Mouse (Mus musculus): ENCODE data around the gene Eif2b2. TPM values are rescaled to one million over a fixed set of nuclear protein-coding genes. Genes with fewer than 3 reads are reported as not detected.

Gene Eif2b2
- polyA plus RNA-seq (2012; ENCODE audit: insufficient read depth, insufficient read length, low replicate concordance, missing spikeins), result not detected in 2 replicates

GRCm38 (mm10) chr12:85219236-85219904, at the start of gene Eif2b2:
Gene Eif2b2 (plus strand): TSS chr12:85219481.
- Histone ChIP-seq H3K27ac (ENCODE audit: insufficient read depth, low read depth, low read length) (peak within 1 kb of the TSS; percentile 74), H3K4me3 (ENCODE audit: insufficient read depth, low read depth, low read length) (peak within 1 kb of the TSS; percentile 94), H3K4me1 (ENCODE audit: control insufficient read depth, insufficient read depth, low read length) (peaks cover 6% of the 10 kb centered on the region)
- TF ChIP-seq CTCF (IDR thresholded peaks at IDR 0.05; ENCODE audit: insufficient read depth, low read depth, low read length) (no peak), POLR2A (IDR thresholded peaks at IDR 0.05; ENCODE audit: insufficient read depth, low read depth, low read length) (peak; percentile 85)
- WGBS, result under 1% methylated on average over 54 of the region's 54 CpGs

DNA sequence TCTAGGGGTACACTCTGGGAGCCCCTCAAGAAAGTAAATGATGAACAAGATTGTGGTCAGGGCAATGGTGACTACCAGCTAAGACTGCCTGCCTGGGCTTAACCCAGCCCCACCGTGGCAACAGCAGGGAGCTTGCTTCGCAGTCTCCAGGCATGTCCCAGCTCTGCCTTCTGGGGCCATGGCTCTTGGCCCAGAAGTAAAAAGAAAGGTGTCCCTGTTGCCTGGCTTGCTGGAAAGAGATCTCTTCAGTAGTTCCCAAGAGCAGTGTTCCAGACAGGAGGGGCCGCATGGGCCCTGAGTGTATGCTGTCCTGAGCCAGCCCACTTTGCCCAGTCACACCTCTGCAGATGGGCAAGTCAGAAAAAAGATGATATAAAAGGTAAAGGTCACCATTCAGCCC, 49.4 kb upstream of the Eif2b2 start:
- H3K27ac ChIP-seq (ENCODE audit: insufficient read depth, low read depth, low read length), result peak overlapping the region; percentile 23; the same call in 1 of the 2 replicates
- TF ChIP-seq CTCF (IDR thresholded peaks at IDR 0.05; ENCODE audit: insufficient read depth, low read depth, low read length) (no peak), POLR2A (IDR thresholded peaks at IDR 0.05; ENCODE audit: insufficient read depth, low read depth, low read length) (no peak)
- WGBS, result 36% methylated on average over 3 of the region's 3 CpGs
- no peak overlapping the region for H3K4me3 ChIP-seq (ENCODE audit: insufficient read depth, low read depth, low read length)
- peaks cover 13% of the 10 kb centered on the region for H3K4me1 ChIP-seq (ENCODE audit: control insufficient read depth, insufficient read depth, low read length)

DNA sequence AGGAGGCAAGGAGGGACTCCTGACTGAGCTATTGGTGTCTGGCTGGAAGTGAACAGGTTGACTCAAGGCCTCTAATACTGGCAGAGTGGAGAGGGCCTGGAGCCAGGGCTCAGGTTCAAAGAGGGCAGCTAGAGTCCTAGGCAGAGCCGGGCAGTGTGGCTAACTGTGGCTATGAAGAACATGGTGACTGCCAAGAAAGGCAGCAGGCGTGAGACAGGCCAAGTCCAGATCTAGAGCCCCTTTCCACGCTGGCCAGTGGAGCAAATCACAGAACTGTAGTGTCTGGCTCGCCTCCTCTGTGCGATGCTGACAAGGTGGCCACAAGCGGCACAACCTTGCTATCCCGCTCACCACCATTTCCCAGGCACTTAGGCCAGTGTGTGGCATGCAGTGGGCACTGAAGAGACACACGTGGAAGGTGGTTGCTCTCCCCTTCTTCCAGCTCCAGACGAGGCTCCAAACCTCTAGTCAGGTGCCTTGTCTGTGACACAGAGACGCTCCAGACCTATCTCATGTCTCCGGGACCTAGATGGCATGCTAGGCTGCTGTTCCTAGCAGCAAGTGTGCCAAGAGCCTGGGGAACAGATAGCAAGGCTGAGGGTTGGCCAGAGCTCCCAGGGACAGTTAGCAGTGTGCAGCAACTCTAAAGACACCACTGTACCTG, 48.9 kb upstream of the Eif2b2 start:
- 0 out of 2 replicates have a peak overlapping the region, but pooled peaks have one; percentile 23 for H3K27ac ChIP-seq (ENCODE audit: insufficient read depth, low read depth, low read length)
- 73% methylated on average over 11 of the region's 11 CpGs for WGBS

DNA sequence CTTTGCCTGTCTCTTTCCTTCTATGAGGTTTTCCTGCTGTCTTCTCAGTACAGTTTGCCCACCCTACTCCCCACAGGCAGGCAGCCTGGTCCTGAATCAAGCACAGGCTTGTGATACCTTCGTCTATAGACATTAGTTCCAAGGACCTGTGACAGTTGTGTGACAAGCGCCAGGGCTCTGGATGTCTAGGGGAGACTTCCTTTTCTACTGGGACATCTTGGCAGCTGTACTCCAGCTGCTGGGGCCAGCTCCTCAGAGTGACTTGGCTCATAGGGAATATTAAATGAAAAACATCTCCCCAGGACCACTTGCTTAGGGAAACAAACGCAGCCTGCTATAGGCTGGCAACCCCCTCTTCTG, 48.4 kb upstream of the Eif2b2 start:
- H3K4me1 ChIP-seq (ENCODE audit: control insufficient read depth, insufficient read depth, low read length), result peaks cover 23% of the 10 kb centered on the region
- H3K4me3 ChIP-seq (ENCODE audit: insufficient read depth, low read depth, low read length), result no peak overlapping the region
- 89% methylated on average over 3 of the region's 3 CpGs for WGBS
- no peak overlapping the region for H3K27ac ChIP-seq (ENCODE audit: insufficient read depth, low read depth, low read length)
- TF ChIP-seq CTCF (IDR thresholded peaks at IDR 0.05; ENCODE audit: insufficient read depth, low read depth, low read length), result no peak
- TF ChIP-seq POLR2A (IDR thresholded peaks at IDR 0.05; ENCODE audit: insufficient read depth, low read depth, low read length), result no peak

More for the DNA sequence above, 48.9 kb upstream of the Eif2b2 start:
- no peak overlapping the region for H3K4me3 ChIP-seq (ENCODE audit: insufficient read depth, low read depth, low read length)
- TF ChIP-seq CTCF (IDR thresholded peaks at IDR 0.05; ENCODE audit: insufficient read depth, low read depth, low read length), result no peak
- peaks cover 18% of the 10 kb centered on the region for H3K4me1 ChIP-seq (ENCODE audit: control insufficient read depth, insufficient read depth, low read length)

GRCm38 (mm10) chr12:85174016-85174415, 45.3 kb upstream of the Eif2b2 start:
- Histone ChIP-seq H3K4me3 (ENCODE audit: insufficient read depth, low read depth, low read length) (no peak overlapping the region), H3K4me1 (ENCODE audit: control insufficient read depth, insufficient read depth, low read length) (peaks cover 39% of the 10 kb centered on the region), H3K27ac (ENCODE audit: insufficient read depth, low read depth, low read length) (no peak overlapping the region)
- 52% methylated on average over 7 of the region's 7 CpGs for WGBS
- TF ChIP-seq CTCF (IDR thresholded peaks at IDR 0.05; ENCODE audit: insufficient read depth, low read depth, low read length) (no peak), POLR2A (IDR thresholded peaks at IDR 0.05; ENCODE audit: insufficient read depth, low read depth, low read length) (no peak)

DNA sequence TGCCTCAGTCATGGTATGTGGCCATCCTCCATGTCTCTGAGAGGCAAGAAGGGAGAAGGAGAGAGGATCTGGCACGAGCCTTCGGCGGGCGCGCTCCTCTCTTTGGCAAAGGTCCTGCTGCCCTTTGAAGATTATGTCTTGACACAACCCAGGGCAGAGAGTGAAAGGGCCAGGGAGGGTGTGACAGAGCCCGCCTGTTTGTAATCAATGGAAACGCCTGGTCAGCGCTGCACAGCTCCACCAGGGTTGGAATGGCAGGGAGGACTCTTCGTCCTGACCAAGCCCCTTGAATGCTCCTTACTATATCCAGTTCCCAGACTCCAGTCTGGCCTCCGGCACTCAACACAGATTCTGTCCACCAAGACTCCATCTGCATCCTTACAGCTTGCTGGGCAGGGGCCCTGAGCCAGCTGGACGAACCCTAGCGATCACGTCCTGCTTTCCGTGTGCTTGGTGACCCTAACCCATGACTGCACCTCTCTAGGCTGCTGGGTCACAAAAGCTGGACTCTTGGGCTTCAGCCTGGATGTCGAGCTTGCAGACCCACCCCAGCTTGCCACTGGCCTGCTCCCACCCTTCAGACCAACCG, 44.1 kb upstream of the Eif2b2 start:
- WGBS, result 70% methylated on average over 16 of the region's 16 CpGs
- TF ChIP-seq POLR2A (IDR thresholded peaks at IDR 0.05; ENCODE audit: insufficient read depth, low read depth, low read length) (no peak), CTCF (IDR thresholded peaks at IDR 0.05; ENCODE audit: insufficient read depth, low read depth, low read length) (no peak)
- H3K27ac ChIP-seq (ENCODE audit: insufficient read depth, low read depth, low read length), result no peak overlapping the region
- H3K4me3 ChIP-seq (ENCODE audit: insufficient read depth, low read depth, low read length), result peak overlapping the region; percentile 9; the same call in 1 of the 2 replicates
- peaks cover 30% of the 10 kb centered on the region for H3K4me1 ChIP-seq (ENCODE audit: control insufficient read depth, insufficient read depth, low read length)

DNA sequence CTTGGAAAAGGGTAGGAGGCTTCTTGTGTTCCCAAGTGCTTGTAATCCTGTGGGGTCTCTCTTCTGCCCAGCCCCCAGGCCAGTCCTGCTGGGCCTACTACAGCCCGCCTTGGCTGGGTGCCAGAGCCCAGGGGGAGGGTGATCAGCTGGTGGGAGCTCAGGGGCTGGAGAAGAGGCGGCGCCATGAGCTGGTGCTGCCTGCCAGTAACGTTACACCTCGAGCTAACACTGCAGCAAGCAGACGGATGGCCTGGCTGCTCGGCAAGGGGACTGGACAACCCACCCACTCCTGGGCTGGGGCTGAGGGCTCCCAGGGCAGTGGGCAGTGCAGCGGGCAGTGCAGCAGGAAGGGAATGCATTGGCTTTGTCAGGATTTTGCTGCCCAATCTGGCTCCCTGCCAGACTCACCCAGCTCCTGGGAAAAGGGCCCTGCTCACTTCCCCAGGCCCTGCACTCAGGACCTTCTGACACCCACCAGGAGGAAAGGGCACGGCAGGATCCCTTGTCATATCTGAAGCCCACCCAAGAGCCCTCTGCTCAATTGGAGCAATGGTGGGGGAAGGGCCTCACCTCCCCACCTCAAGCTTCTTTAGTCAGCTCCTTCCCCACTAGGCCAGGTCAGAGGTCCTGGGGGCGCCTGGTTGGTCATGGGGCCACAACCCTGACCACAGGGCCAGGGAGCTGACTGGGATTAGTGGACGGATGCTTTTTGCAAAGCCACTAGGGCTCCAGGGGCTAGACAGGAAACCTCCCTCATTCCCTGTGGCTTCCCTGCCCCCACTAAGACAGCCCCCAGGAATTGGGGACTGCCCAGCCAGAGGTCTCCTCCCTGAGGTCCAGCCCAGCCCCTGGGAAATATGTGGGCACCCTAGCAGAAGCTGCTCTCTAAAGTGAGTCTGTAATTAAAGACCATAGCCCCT, 43.1 kb upstream of the Eif2b2 start:
- peaks cover 29% of the 10 kb centered on the region for H3K4me1 ChIP-seq (ENCODE audit: control insufficient read depth, insufficient read depth, low read length)
- TF ChIP-seq CTCF (IDR thresholded peaks at IDR 0.05; ENCODE audit: insufficient read depth, low read depth, low read length) (no peak), POLR2A (IDR thresholded peaks at IDR 0.05; ENCODE audit: insufficient read depth, low read depth, low read length) (no peak)
- H3K27ac ChIP-seq (ENCODE audit: insufficient read depth, low read depth, low read length), result no peak overlapping the region
- peak overlapping the region; percentile 34 for H3K4me3 ChIP-seq (ENCODE audit: insufficient read depth, low read depth, low read length)
- 44% methylated on average over 11 of the region's 11 CpGs for WGBS

DNA sequence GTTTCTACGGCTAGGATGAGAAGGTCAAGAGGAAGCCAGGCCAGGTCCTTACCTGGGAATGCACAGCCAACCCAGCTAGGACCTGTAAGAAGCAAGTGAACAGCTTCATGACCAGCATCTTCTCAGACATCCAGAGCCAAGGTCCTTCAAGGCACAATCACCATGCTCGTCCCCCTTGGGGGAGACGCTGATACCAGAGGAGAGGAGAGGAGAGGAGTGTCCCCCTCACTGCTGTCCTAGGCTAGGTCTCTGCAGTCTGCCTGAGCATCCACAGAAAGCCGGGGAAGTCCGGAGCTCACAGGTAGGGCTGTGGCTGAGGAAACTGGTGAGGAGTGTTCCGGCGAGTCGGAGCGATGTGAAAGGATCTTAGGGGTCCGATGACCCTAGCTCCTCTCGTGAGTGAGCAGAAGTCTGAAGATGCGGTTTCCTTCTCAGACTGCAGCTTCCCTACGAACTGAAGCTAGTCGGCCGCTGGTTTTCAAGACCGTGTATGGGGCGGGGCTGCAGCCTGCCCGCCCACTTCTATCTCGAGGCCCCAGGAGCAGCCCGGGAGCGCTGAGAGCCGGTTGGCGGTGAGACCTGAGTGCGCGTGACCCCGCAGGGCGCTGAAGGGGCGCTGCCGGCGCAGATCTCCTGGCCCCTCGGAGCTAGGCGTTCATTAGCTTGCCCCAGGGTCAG, 42.3 kb upstream of the Eif2b2 start:
- 14% methylated on average over 32 of the region's 32 CpGs for WGBS
- peaks cover 37% of the 10 kb centered on the region for H3K4me1 ChIP-seq (ENCODE audit: control insufficient read depth, insufficient read depth, low read length)
- H3K27ac ChIP-seq (ENCODE audit: insufficient read depth, low read depth, low read length), result no peak overlapping the region
- peak overlapping the region; percentile 34 for H3K4me3 ChIP-seq (ENCODE audit: insufficient read depth, low read depth, low read length)
- TF ChIP-seq POLR2A (IDR thresholded peaks at IDR 0.05; ENCODE audit: insufficient read depth, low read depth, low read length), result no peak
